Mouse (Mus musculus) heart, adult 2 months (tissue): ENCODE measurements at regions not wholly inside any gene's neighbourhood (a gene's known extent, or its start where the extent isn't known, plus 50 kb on each side); places are given as distances from the start of the nearest gene placed in this dataset.

Experiments used
- CTCF ChIP-seq: fragments of 200-600 bp; IDR thresholded peaks from 2 replicates; pipeline ENCODE4 v1.8.1; 2022; ENCODE audit warnings: antibody characterized with exemption, mild to moderate bottlenecking, moderate library complexity
- POLR2A ChIP-seq: fragments of 200-500 bp; IDR thresholded peaks from 2 replicates; pipeline ENCODE4 v1.6.1; 2011; ENCODE audit warnings: mild to moderate bottlenecking, low read depth, low read length, control low read depth; ENCODE audit not compliant: insufficient read depth

DNA sequence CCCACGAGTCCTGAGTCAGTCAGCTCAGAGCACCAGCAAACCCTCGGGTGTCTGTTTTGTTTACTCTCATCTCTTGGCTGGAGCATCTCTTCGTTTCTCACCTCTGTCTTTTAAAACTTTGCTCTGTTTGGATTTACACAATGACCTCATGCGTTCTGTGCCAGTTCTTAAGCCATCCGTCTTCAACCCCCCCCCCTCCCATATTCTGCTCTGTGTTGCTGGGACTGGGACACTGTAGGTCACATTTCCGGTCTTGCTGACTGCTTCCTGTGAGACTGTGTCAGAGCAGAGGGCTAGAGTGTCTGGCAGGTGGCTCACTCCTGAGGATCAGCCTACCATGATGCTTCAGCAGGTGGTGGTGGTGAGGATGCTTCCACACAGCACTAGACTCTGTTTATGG, 155.1 kb downstream of the Ppp4r2 start:
- TF ChIP-seq POLR2A = no peak
- no peak for TF ChIP-seq CTCF
